Mouse (Mus musculus) limb, embryonic 10.5 days (tissue): ENCODE data around the gene Ide. TPM values are rescaled to one million over a fixed set of nuclear protein-coding genes. Genes with fewer than 3 reads are reported as not detected.

Experiments
- DNase-seq: peaks from one replicate; pipeline ENCODE4 v3.0.0-alpha.2; 2017; ENCODE audit warnings: low spot score
- H3K27ac ChIP-seq: fragments of 300-500 bp; sonication (generic); 2 replicates; pipeline ENCODE4 v1.5.1; 2016; ENCODE audit warnings: mild to moderate bottlenecking
- H3K27me3 ChIP-seq: fragments of 300-500 bp; sonication (generic); 2 replicates; pipeline ENCODE4 v1.6.1; 2016; ENCODE audit warnings: low read depth, mild to moderate bottlenecking; ENCODE audit not compliant: poor library complexity, severe bottlenecking
- H3K36me3 ChIP-seq: fragments of 300-500 bp; sonication (generic); 2 replicates; pipeline ENCODE4 v1.6.1; 2016; ENCODE audit warnings: mild to moderate bottlenecking, moderate library complexity
- H3K4me1 ChIP-seq: fragments of 300-500 bp; sonication (generic); 2 replicates; pipeline ENCODE4 v1.6.1; 2016
- H3K4me3 ChIP-seq: fragments of 300-500 bp; sonication (generic); 2 replicates; pipeline ENCODE4 v1.5.1; 2016; ENCODE audit warnings: mild to moderate bottlenecking, moderate library complexity
- H3K9me3 ChIP-seq: fragments of 300-500 bp; sonication (generic); replicated peaks from 2 replicates; pipeline ENCODE4 v1.6.1; 2016; ENCODE audit warnings: mild to moderate bottlenecking
- WGBS: fragments of 180-500 bp; shearing (Covaris S2); methylation state at CpG from one replicate; pipeline ENCODE4 v1.1.7; 2016; 5-methylcytosine and 5-hydroxymethylcytosine counted together
- polyA plus RNA-seq: library from polyadenylated mRNA; unstranded; fragments of >200 nt; fragmentation: Nextera tagmentation; extraction: Ambion mirVana; gene quantifications from 2 replicates; pipeline ENCODE4 v1.2.1, GENCODE M21; 2016

Gene Ide
- polyA plus RNA-seq, 1 experiment from 2014 or later, result 45.2 TPM

GRCm38 (mm10) chr19:37360044-37360443 lies 22.4 kb upstream of the Ide start:
- Histone ChIP-seq H3K27ac (no peak overlapping the region), H3K9me3 (no peaks in the 10 kb centered on the region), H3K36me3 (no peaks in the 10 kb centered on the region), H3K4me1 (peaks cover 10% of the 10 kb centered on the region), H3K4me3 (no peak overlapping the region), H3K27me3 (no peaks in the 10 kb centered on the region)
- 75% methylated on average over 5 of the region's 5 CpGs for WGBS
- no peak for DNase-seq

- Histone ChIP-seq H3K27me3 (no peaks in the 10 kb centered on the region), H3K27ac (no peak overlapping the region), H3K9me3 (no peaks in the 10 kb centered on the region), H3K4me3 (no peak overlapping the region), H3K36me3 (peaks cover 9% of the 10 kb centered on the region), H3K4me1 (peaks cover 4% of the 10 kb centered on the region; the same call in 1 of the 2 replicates)
- WGBS, result 92% methylated on average over 6 of the region's 6 CpGs
- no peak for DNase-seq
These were observed 15.7 kb upstream of the Ide start for GRCm38 (mm10) chr19:37353331-37353730.

DNA sequence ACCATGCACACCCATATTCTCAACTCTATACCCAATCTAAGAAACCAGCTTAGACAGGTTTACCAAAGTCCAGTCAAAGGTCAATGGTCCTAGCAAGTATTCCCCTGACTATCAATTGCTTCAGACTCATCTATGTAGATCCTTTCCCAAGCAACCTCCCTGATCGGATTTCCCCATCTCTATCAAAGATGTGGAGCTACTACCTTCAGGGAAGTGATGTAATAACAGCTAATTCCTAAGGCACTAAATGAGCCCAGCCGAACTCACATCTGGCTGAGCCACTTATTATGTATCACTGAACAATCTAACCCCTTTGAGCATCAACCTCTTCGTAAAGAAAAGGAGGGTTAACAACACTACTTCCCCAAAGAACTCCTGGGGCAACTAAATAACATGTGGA lies 15.1 kb upstream of the Ide start:
- 91% methylated on average over 3 of the region's 3 CpGs for WGBS

GRCm38 (mm10) chr19:37348952-37349351 lies 11.3 kb upstream of the Ide start:
- no peak overlapping the region for H3K27ac ChIP-seq
- no peaks in the 10 kb centered on the region for H3K27me3 ChIP-seq
- H3K9me3 ChIP-seq, result no peaks in the 10 kb centered on the region
- H3K4me1 ChIP-seq, result no peaks in the 10 kb centered on the region
- DNase-seq, result no peak
- no peak overlapping the region for H3K4me3 ChIP-seq
- H3K36me3 ChIP-seq, result peaks cover 9% of the 10 kb centered on the region

More for the DNA sequence above, 15.1 kb upstream of the Ide start:
- H3K36me3 ChIP-seq, result peaks cover 9% of the 10 kb centered on the region
- DNase-seq, result no peak
- no peak overlapping the region for H3K4me3 ChIP-seq
- H3K4me1 ChIP-seq, result peaks cover 4% of the 10 kb centered on the region; the same call in 1 of the 2 replicates
- H3K9me3 ChIP-seq, result no peaks in the 10 kb centered on the region
- H3K27me3 ChIP-seq, result no peaks in the 10 kb centered on the region
- no peak overlapping the region for H3K27ac ChIP-seq

- H3K27me3 ChIP-seq, result no peaks in the 10 kb centered on the region
- no peak overlapping the region for H3K4me3 ChIP-seq
- no peak overlapping the region for H3K27ac ChIP-seq
- no peaks in the 10 kb centered on the region for H3K9me3 ChIP-seq
- WGBS, result 93% methylated on average over 10 of the region's 10 CpGs
- peaks cover 9% of the 10 kb centered on the region for H3K36me3 ChIP-seq
- DNase-seq, result no peak
- H3K4me1 ChIP-seq, result no peaks in the 10 kb centered on the region
These were observed 10.7 kb upstream of the Ide start for GRCm38 (mm10) chr19:37348331-37348730.

DNA sequence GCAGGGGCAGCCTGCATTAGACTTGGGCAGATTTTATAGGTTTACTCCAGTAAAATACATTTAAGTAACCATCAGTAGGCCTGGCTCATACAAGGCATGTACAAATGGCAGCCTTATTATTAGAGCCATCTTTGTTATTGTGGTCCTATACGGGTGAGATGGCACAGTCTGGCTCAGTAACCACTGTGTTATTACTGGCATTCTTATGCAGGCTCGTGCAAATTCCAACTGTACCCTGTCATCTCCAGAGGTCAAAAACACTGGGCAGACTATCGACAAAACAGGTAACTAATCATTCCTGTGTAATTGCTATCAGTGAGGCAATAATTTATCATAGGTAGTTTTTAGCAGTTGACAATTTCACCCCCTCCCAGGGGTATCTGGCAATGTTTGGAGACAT lies 8.6 kb upstream of the Ide start:
- H3K36me3 ChIP-seq, result no peaks in the 10 kb centered on the region
- H3K27me3 ChIP-seq, result no peaks in the 10 kb centered on the region
- H3K27ac ChIP-seq, result no peak overlapping the region
- H3K9me3 ChIP-seq, result no peaks in the 10 kb centered on the region
- DNase-seq, result no peak
- 76% methylated on average over 3 of the region's 3 CpGs for WGBS
- no peak overlapping the region for H3K4me3 ChIP-seq
- no peaks in the 10 kb centered on the region for H3K4me1 ChIP-seq

- Histone ChIP-seq H3K36me3 (no peaks in the 10 kb centered on the region), H3K27ac (no peak overlapping the region), H3K4me1 (0 out of 2 replicates have a peak, but pooled peaks cover 3% of the 10 kb centered on the region), H3K4me3 (no peak overlapping the region), H3K27me3 (no peaks in the 10 kb centered on the region), H3K9me3 (no peaks in the 10 kb centered on the region)
- DNase-seq, result no peak
- 89% methylated on average over 5 of the region's 5 CpGs for WGBS
These were observed 6.2 kb upstream of the Ide start for GRCm38 (mm10) chr19:37343899-37344298.

DNA sequence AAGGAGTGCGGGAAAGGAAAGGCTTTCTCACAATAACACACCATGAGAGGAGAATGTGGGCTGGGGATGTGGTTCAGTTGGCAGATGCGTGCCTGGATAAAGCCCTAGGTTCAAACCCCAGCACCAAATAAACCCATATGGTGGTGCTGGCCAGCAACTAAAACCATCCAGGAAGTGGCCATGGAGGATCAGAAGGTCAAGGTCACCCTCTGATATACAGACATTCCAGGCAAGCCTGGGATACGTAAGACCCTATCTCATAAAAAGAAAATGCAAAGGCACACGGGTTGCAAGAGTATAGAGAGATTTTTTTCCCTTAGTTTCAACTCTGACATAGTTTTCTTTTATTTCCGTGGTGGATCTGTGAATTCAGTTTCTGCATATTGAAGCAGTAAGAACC lies 3.3 kb upstream of the Ide start:
- no peak overlapping the region for H3K4me3 ChIP-seq
- DNase-seq, result no peak
- no peak overlapping the region for H3K27ac ChIP-seq
- 79% methylated on average over 5 of the region's 5 CpGs for WGBS
- 0 out of 2 replicates have a peak, but pooled peaks cover 3% of the 10 kb centered on the region for H3K4me1 ChIP-seq
- H3K36me3 ChIP-seq, result no peaks in the 10 kb centered on the region
- H3K9me3 ChIP-seq, result no peaks in the 10 kb centered on the region
- H3K27me3 ChIP-seq, result no peaks in the 10 kb centered on the region

GRCm38 (mm10) chr19:37340495-37340894 lies 2.8 kb upstream of the Ide start:
- 0 out of 2 replicates have a peak, but pooled peaks cover 3% of the 10 kb centered on the region for H3K4me1 ChIP-seq
- no peaks in the 10 kb centered on the region for H3K27me3 ChIP-seq
- whole genome bisulfite sequencing, result 85% methylated on average over 5 of the region's 5 CpGs
- H3K9me3 ChIP-seq, result no peaks in the 10 kb centered on the region
- no peaks in the 10 kb centered on the region for H3K36me3 ChIP-seq
- no peak overlapping the region for H3K27ac ChIP-seq
- no peak overlapping the region for H3K4me3 ChIP-seq
- DNase-seq, result no peak

GRCm38 (mm10) chr19:37335392-37335791 lies 2.3 kb downstream of the Ide start:
- no peak overlapping the region for H3K27ac ChIP-seq
- no peak for DNase-seq
- 82% methylated on average over 1 of the region's 1 CpGs for WGBS
- H3K9me3 ChIP-seq, result no peaks in the 10 kb centered on the region
- H3K27me3 ChIP-seq, result no peaks in the 10 kb centered on the region
- H3K36me3 ChIP-seq, result no peaks in the 10 kb centered on the region
- no peak overlapping the region for H3K4me3 ChIP-seq
- H3K4me1 ChIP-seq, result no peaks in the 10 kb centered on the region

GRCm38 (mm10) chr19:37333357-37333756 lies 4.3 kb downstream of the Ide start:
- Histone ChIP-seq H3K4me3 (no peak overlapping the region), H3K36me3 (peaks cover 10% of the 10 kb centered on the region), H3K27me3 (no peaks in the 10 kb centered on the region), H3K27ac (no peak overlapping the region), H3K4me1 (no peaks in the 10 kb centered on the region), H3K9me3 (no peaks in the 10 kb centered on the region)
- WGBS, result 97% methylated on average over 5 of the region's 5 CpGs
- DNase-seq, result no peak

GRCm38 (mm10) chr19:37332726-37333125 lies 4.9 kb downstream of the Ide start:
- 87% methylated on average over 4 of the region's 4 CpGs for WGBS

GRCm38 (mm10) chr19:37327216-37327615 lies 10.4 kb downstream of the Ide start:
- DNase-seq, result no peak
- H3K4me3 ChIP-seq, result no peak overlapping the region
- no peaks in the 10 kb centered on the region for H3K4me1 ChIP-seq
- H3K27ac ChIP-seq, result no peak overlapping the region
- no peaks in the 10 kb centered on the region for H3K27me3 ChIP-seq
- H3K36me3 ChIP-seq, result peaks cover 24% of the 10 kb centered on the region
- no peaks in the 10 kb centered on the region for H3K9me3 ChIP-seq
- 85% methylated on average over 5 of the region's 5 CpGs for WGBS

More at GRCm38 (mm10) chr19:37332726-37333125, 4.9 kb downstream of the Ide start:
- Histone ChIP-seq H3K4me1 (no peaks in the 10 kb centered on the region), H3K27me3 (no peaks in the 10 kb centered on the region), H3K27ac (no peak overlapping the region), H3K4me3 (no peak overlapping the region), H3K36me3 (peaks cover 16% of the 10 kb centered on the region), H3K9me3 (no peaks in the 10 kb centered on the region)
- DNase-seq, result no peak

DNA sequence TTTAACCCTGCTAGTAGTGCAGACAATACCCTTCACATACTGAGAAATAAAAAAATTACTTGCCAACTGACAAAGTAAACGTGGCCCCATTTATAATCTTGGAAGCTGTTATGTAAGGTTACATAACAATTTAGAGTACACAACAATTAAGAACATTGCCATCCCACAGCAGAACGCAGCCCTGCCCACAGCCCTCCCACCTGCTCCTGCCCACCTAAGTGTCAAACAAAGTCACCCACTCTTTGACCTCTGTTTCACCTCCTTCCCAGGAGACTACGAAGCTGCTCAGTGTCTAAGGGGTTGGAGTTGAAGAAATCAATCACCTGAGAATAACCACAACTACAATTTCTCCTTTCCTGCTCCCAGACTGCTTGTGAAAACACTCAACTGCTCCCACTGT lies 14.1 kb downstream of the Ide start:
- Histone ChIP-seq H3K36me3 (peaks cover 23% of the 10 kb centered on the region), H3K27me3 (no peaks in the 10 kb centered on the region), H3K4me1 (no peaks in the 10 kb centered on the region), H3K9me3 (no peaks in the 10 kb centered on the region), H3K27ac (no peak overlapping the region), H3K4me3 (no peak overlapping the region)
- no peak for DNase-seq
- WGBS, result 75% methylated on average over 3 of the region's 3 CpGs
